Mouse (Mus musculus): ENCODE results near the gene Epyc.

The Epyc gene

DNA sequence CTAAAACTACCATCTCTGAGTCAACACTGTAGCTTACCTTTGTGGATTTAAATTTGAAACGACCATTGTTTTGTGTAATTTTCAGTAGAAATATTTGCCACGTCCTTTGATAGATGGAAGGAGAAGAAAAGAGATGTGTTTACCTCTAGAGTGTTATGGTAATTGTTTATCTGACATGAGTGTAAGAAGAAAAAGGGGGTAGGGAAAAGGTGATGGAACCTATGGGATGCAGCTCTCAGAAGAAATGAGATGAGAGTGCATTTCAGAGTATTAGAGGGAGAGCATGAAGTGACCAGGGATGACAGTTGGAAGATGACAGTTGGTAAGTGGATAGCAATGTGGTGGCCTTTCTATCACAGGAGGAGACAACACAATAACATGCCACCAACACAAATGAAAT lies at the start of gene Epyc:
Gene Epyc (plus strand): TSS at position 301 of the 400 bp plus-strand sequence.
- DNase-seq: no peak

DNA sequence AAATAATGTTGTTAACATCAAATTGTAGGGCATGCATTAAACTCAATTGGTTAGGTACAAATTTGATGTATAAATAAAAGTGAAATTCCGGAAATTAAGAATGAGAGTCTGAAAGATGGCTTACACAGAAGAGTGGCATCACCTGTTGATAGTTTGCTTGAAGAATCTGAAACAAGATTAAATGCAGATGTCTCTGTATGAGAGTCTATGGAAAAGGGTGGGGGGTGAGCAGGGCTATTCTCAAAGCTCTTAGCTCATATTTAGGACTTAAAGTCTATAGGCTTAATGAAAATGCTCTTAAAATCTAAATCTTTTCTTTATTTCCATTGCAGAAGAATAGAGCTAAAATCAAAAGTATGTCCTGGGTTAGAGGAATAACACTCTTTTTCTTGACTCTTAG lies 48.2 kb upstream of the Epyc start:
- no peak for DNase-seq

DNA sequence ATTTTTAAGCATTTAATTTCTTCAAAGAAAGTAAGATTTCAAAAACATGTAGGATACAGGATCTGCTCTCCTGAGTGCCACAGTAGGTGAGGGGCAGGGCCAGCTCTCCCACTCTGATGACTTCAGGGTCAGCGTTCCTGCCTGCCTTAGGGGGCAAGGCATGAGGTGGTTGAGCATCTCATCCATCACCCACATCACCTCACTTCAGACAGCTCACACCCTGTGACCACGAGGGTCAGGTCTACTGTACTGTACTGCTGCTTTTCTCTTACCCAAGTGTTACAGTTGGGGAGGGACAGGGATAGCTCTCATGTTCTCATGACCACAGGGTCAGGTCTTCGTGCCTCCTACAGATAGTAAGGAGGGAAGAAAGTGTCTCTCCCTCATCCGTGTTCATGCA lies 42.1 kb upstream of the Epyc start:
- DNase-seq: no peak

DNA sequence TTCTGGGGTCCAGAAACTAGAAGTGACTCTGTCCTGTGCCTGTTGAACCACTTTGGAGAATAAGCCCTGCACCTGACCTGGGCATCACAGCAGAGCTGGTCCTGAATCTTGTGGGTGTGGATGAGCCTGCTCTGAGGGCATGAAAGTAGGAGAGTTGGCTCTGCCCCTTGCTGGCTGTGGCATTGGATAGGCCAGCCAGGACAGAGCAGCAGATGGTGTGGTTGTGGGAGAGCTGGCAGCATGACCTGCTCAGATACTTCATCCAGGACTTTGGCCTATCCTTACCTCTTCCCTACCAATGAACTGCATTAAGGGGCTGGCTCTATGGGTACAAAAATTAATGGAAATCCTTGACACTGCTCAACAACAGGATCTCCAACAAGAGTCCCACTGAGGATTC lies 40.6 kb upstream of the Epyc start:
- DNase-seq: no peak

DNA sequence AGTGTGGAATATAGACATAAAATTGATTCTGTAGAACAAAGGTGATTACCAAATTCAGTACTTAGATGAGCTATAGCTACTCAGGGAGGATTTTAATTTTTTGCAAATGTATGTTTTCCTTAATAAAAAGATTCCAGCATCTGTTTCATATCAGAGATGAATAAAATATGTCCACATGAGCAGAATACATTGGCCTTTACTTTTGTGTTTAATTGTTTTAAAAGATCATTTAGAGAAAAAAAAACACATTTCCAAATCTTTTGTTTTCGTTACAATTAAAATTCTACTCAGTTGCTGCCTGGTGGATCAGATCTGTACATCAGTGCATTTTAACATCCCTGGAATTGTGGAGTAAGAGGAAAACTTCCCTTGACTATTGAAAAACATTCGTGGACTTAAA lies 37.3 kb upstream of the Epyc start, which contains the start of gene Kera:
Gene Kera (plus strand): TSS at position 301 of the 400 bp plus-strand sequence.
- no peak for DNase-seq

DNA sequence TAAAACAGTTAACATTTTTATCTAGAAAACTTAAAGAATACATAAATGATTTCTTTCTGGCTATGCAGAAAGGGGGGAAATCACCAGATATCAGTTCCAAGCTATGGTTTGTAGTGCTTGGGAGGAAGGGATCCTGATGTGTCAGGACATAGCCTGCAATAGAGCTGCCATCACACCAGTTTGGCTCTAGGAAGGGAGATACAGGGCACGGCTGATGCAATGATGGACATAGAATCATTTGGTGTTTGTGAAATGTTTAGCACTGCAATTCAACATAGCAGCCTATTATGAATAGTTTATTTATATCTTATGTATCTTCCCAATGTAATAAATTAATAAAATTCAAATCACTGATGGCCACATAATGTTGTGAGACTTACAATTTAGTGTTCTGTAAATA lies 21.5 kb upstream of the Epyc start:
- DNase-seq: no peak

DNA sequence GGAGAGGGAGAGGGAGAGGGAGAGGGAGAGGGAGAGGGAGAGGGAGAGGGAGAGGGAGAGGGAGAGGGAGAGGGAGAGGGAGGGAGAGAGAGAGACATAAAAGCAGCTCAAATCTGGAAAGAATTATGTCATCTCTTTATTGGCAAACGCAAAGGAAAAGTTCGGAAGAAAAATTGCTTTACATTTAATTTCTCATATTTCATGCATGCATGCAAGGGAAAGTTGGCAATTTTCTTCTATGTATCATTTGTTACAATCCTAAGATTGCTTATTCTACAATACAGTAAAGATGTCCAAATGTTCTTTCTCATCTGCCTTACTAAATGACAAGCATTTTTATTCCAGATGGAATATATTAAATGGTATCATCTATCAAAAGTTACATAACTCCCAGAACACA lies 19.5 kb upstream of the Epyc start:
- no peak for DNase-seq

DNA sequence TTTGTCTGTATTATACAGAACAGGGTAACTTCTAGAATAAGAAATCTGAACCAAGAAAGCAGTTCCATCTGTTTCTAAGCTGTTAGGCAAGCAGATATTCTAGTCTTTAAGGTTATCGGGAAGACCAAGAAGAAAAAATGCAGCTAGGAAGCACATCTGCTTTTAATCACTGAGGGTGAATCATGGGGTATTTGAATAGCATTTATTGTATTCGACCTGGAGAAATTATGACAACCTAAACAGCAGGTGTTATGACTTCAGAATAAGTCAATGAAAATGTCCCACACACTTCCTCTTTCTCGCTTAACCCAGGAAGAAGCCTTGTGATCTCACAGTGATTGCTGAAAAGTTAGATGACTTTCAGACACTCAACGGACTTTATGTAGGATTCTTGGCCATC lies 18.8 kb upstream of the Epyc start:
- no peak for DNase-seq

DNA sequence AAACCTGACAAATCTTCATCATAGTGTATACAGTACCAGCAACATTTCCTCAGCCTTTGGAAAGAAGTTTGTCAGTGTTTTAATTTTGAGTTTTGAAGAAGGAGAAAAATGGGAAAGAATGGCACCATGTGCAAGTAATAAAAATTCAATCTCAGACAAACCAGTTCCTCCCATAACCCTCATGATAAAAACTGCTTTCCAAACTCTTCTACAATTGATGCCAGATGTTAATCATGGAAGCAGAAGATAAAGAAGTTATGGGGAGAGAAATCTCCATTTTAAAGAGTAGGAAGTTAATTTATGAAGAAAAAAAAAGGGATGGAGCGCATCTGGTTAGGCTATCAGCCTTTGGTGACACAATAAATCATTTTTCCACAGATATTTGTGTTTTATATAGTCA lies 17.3 kb upstream of the Epyc start:
- no peak for DNase-seq

DNA sequence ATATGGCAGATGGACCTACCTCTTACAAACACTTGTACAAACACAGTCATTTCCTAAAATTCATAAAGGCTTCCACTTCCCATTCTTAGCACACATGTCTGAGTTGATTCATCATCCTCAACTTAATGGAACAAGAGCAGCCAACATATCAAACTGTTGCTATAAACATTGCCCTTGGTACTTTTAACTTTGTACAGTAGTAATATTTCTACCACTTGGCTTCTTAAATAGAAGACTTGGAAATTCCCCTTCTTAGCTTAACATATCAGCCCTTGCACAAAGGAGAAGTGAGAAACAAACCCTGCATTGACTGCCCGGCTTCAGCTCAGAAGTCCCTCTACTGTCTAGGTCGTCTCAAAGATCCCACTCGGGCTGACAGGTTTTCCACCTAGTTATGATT lies 12.8 kb upstream of the Epyc start:
- DNase-seq: no peak

DNA sequence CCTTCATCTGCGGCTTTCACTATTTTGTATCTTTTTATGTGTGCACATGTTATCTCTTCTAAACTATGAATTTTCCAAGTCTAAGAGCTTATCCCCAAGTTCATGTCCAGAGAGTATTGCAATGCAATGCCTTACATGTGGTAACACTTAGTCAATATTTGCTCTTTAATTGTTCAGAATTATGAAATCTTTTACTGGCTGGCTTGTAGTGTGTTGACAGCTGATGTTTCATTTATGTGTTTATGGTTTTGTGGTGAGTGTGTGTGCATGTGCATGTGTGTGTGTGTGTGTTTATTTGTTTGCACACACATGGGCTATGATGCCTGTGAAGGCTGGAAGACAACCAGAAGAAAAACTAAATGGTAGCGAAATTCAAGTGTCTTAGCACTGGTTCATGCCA lies 1.9 kb upstream of the Epyc start:
- no peak for DNase-seq

DNA sequence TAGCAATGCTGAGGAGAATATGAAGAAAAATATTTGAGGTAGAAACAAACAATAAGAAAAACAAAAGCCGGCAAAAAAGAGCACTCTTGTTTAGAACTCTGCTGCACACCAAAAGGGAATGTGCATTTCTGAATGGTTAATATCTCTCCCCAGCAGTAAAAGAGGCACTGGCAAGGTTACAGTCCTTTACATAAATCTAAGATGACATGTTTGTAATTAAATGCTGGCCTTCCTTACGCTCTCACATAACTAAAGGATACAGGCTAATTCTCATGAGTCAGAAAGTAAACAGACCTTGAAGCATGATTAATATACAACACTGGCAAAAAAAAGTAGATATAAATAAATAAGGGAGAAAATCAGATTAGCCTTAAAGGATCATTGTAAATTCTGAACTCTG lies 6.5 kb downstream of the Epyc start:
- no peak for DNase-seq

DNA sequence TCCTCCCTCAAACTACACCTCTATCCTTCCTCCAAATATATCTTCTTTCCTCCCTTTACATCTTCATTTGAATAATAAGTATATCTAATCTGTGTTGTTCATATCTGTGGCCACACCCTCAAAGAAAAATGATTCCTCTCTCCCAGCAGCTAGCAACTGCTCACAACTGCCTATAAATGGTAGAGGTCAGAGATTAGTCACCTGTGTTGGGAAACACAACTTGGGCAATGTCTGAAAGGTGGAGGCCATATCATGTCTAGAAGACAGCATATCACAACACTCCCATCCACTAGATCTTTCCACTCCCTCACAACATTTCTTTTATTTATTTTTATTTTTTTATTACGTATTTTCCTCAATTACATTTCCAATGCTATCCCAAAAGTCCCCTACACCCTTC lies 15.6 kb downstream of the Epyc start:
- no peak for DNase-seq

DNA sequence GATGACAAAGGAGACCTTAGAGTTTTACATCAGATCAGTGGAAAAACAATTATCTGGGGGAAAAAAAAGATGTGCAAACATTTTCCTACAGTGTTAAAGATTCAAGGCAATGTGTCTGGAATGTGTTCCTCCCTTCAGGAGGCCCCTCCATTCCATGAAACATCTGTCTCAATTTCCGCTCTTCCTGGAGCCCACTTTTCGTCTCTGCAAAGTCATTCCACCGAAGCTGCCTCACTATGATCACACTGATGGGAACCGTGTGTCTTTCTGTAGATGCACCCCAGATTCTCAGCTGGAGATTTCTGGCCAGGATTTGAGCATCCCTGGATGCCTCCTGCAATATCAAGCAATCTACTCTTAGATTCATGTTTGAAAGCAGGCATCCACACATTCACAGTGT lies 24.8 kb downstream of the Epyc start:
- no peak for DNase-seq

DNA sequence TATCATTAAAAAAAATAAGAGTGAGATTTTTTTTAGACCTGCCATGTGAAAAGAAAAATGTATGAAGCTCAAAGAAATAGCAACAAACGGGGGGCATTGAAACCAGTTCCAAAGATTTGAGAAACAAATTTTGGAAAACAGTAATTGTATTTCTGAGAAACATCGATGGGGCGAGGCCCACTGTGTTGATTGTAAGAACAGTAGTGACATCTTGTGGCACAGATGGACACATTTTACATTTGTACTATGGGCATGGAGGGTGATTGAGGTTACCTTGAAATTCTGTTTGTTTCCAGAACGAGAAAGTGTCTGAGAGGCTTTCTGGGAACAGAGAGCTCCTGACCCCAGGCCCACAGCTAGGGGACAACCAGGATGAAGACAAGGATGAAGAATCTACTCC lies 26.3 kb downstream of the Epyc start:
- no peak for DNase-seq

DNA sequence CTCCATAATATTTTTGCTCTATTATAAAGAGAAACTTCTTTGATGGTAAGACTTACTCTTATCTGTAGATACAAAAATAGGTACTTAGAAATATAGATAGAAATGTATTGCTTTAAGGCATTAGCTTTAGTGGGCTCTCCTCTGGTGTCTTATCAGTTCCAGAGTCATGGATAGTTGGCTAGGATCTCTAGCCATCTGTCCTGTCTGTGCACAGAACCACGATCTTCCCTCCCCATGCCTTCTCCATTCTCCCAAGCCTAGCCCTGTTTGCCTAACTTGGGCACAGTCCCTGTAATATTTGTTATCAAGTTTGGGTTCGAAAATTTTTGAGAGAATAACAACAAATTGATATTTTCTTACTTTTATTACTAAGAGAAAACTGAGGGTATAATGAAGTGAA lies 29.4 kb downstream of the Epyc start:
- no peak for DNase-seq

DNA sequence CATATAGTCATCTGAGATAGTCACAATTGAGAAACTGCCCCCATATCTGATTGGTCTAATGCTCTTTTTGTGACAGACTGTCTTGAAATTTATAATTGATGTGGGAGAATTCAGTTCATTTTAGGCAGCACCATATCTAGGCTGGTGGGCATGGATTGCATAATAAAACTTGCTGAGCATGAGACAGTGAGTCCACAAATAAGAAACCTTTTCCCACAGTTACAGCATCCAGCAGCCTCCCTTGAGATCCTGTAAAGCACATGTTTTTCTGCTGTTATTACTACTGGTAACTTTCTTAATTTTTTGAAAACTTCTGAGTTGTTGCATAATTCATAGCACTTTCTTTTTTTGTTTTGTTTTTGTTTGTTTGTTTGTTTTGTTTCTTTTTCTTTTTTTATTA lies 39.1 kb downstream of the Epyc start:
- DNase-seq: no peak

DNA sequence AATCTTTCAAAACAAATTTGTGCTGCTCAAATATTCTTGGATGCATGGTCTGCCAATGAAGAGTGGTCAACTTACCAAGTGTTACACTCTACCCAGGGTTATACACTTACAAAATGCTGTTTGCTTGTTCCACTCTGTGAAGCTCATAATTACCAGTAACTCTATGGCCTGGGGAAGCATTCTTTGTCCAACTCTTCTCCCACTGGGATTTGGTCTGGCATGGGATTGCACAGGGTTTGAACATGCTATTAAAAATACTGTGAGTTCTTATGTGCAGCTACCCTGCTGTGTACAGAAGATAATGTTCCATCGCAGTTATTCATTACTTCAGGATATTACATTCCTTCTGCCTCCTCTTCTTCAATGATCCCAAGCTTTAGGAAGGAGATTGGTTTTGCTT lies 43.3 kb downstream of the Epyc start:
- DNase-seq: no peak

DNA sequence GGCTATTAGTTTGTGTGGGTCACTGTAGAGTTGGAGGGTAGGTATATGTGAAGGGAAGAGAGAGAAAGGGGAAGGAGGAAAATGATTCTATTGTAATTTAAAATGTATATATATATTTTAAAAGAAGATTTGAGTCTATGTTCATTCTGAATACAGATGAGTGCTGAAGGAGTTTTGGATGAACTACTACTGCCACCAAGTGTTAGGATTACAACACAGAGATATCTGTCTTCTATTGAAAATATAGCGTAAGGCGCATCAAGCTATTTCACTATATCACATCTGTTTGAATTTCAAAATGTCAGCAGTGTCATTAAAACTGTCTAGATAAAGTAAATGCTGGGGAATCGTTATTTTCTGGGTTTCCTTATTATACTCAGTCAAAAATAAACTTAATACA lies 45.6 kb downstream of the Epyc start:
- no peak for DNase-seq

DNA sequence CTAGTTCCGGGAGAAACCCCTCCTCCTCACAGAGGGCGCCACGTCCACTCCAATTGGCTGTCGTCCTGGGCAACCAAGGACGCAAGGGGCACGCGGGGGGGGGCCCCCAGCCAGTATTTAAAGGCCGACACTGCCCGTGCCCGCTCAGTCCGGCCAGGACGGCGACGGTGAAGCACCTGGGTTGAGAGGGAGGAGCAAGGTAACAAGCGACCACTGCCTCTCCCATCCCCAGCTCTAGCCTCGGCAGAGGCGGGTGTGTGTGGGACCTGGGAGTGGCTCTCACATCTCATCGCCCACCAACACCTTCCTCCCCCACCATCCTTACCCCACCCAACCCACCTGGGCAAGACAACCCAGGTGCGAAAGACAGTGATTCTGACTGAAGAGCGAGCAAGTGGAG lies 49.0 kb downstream of the Epyc start, which contains the start of gene Ccer1:
Gene Ccer1 (plus strand): TSS at position 147 of the 400 bp plus-strand sequence.
- no peak for DNase-seq

DNA sequence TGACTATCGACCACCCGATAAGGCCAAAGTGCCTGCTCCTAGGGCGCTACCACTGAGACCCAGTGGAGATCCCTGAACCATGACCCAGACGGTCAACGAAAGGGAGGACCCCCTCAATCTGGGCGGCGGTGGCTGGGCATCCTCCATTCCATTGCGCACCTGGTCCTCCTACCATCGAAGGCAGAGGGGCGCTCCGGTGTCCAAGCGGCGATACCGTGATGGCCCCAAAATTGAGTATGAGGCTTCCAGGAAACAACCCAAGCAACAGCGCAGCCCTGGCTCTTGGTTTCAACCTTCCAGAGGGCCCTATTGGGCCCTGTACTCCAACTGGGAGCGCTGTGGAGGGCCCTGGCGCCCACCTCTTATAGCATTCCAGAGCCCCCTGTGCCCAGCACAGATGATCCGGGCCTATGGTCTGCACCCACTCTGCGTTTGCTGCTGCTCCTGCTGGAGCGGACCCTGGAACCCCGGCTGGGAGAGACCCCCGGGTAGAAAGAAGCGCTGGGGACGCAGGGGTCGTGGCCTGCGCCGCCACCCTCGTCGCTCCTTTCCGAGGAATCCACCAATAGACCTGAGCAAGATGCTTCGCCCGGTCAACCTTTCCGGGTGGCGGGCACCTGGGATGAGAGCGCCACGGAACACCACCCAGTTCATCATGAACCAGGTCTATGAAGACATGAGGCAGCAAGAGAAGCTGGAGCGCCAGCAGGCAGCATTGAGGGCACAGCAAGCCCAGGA lies 49.7 kb downstream of the Epyc start:
- no peak for DNase-seq

DNA sequence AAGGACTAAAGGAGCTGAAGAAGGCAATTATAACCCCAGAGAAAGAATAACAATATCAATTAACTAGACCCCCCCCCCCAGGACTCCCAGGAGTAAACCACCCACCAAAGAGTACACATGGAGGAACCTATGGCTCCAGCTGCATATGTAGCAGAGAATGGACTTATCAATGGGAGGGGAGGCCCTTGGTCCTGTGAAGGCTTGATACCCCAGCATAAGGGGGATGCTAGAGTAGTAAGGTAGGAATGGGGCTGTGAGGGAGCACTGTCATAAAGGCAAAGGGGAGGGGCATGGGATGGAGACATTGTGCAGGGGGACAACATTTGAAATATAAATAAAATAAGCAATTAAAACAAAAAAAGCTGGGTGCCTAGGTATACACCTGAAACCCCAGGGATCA lies 58.5 kb downstream of the Epyc start:
- no peak for DNase-seq

DNA sequence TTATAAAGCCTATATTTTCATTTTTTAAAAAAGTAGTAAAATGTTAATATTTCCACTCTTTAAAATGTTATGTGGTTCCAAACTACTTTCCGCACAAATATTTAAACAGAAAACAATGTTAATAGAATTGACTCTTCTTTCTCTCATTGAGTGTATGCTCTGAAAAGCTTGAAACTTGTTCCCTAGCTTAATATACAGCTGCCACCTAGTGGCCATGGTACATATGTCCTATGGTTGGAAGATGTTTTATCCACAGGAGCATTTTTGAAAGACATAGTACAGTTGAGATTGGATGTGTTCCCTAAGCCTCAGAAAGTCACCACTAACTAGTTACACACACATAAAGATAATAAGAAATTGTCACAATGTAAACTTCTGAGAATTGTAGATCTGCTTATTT lies 60.7 kb downstream of the Epyc start:
- DNase-seq: peak; percentile 20 to 25

DNA sequence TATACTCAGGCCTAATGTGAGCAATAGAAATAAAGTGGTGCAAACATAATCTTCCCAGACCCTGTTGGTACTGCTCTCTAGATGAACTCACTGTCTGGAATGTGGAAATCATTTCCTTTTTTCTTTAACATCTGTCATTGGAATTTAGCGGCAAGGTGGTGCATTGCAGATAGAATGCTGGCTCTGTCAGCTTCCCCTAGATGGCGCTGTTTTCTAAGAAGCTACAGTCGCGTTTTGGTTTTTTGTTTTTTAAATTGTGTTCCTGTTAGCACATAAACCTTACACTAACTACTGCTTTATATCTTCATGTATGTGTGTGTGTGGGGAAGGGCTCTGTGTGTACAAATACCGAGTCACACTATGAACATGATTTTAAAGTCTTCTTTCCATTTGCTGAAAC lies 68.8 kb downstream of the Epyc start:
- peak; percentile 7 to 13 for DNase-seq

DNA sequence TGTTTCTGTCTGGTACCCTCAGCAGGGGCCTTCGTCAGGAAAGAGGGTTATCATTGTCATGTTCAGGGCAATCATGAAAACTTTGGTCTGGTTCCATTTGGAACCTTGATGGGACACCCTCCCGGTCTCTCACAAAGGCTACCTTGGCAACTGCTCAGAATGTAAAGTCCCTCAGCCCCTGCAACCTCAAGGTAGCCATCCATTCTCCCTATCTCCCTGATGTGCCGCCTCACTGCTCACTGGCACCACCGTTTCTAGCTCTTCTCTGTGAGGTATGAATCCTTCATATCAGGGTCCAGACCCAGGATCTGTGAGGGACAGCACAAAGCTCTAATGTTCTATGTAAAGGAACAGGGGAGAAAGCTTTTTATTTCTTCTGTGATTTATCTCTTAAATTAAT lies 70.7 kb downstream of the Epyc start:
- DNase-seq: no peak
